Mouse (Mus musculus) stomach, postnatal 0 days (tissue): ENCODE data around the gene Gm45837. TPM values are rescaled to one million over a fixed set of nuclear protein-coding genes. Genes with fewer than 3 reads are reported as not detected.
A peak's percentile ranks its signal among the peaks of the same experiment; 100 is the strongest.

Source experiments
- ATAC-seq: fragments of 200-750 bp; cut with Nextera tagmentation; 2 replicates; pipeline ENCODE4 v1.8.0; 2017; ENCODE audit not compliant: low FRiP score, low TSS enrichment
- DNase-seq: peaks from one replicate; pipeline ENCODE4 v3.0.0-alpha.2; 2016; ENCODE audit warnings: low spot score
- H3K27ac ChIP-seq: fragments of 300-500 bp; sonication (generic); replicated peaks from 2 replicates; pipeline ENCODE4 v1.5.1; 2014; ENCODE audit warnings: mild to moderate bottlenecking, control low read depth
- H3K27me3 ChIP-seq: fragments of 300-500 bp; sonication (generic); 2 replicates; pipeline ENCODE4 v1.6.1; 2014; ENCODE audit warnings: low read length; ENCODE audit not compliant: control insufficient read depth, insufficient read depth
- H3K36me3 ChIP-seq: fragments of 300-500 bp; sonication (generic); 2 replicates; pipeline ENCODE4 v1.6.1; 2014; ENCODE audit warnings: low read length, mixed read lengths; ENCODE audit not compliant: control insufficient read depth, insufficient read depth
- H3K4me1 ChIP-seq: fragments of 300-500 bp; sonication (generic); replicated peaks from 2 replicates; pipeline ENCODE4 v1.6.1; 2014; ENCODE audit warnings: antibody characterized with exemption; ENCODE audit not compliant: control insufficient read depth, insufficient read depth
- H3K4me2 ChIP-seq: fragments of 300-500 bp; sonication (generic); replicated peaks from 2 replicates; pipeline ENCODE4 v1.6.1; 2014; ENCODE audit warnings: low read depth, mild to moderate bottlenecking, control low read depth, moderate library complexity
- H3K4me3 ChIP-seq: fragments of 300-500 bp; sonication (generic); 2 replicates; pipeline ENCODE4 v1.5.1; 2014; ENCODE audit warnings: low read depth, low read length, control low read depth
- H3K9ac ChIP-seq: fragments of 300-500 bp; sonication (generic); 2 replicates; pipeline ENCODE4 v1.6.1; 2014; ENCODE audit warnings: mild to moderate bottlenecking, low read length, control low read depth, mixed read lengths
- H3K9me3 ChIP-seq: fragments of 300-500 bp; sonication (generic); 2 replicates; pipeline ENCODE4 v1.6.1; 2016; ENCODE audit warnings: low read length; ENCODE audit not compliant: control insufficient read depth
- CTCF ChIP-seq: IDR thresholded peaks from 2 replicates; pipeline ENCODE4 v1.5.1; 2016; ENCODE audit warnings: antibody characterized with exemption, low read depth, mild to moderate bottlenecking, moderate library complexity
- EP300 ChIP-seq: optimal IDR thresholded peaks from 2 replicates; pipeline ENCODE3; 2016; ENCODE audit warnings: antibody characterized with exemption
- WGBS: fragments of 180-500 bp; shearing (Covaris S2); extraction: QIAGEN DNeasy Blood & Tissue Kit; methylation state at CpG from one replicate; pipeline ENCODE4 v1.1.7; 2014; 5-methylcytosine and 5-hydroxymethylcytosine counted together
- polyA plus RNA-seq: library from polyadenylated mRNA; unstranded; fragments of >200 nt; fragmentation: Nextera tagmentation; extraction: Ambion mirVana; gene quantifications from 2 replicates; pipeline ENCODE4 v1.2.1, GENCODE M21; 2015

The Gm45837 gene
- polyA plus RNA-seq, 1 experiment from 2014 or later = 0.24 TPM

DNA sequence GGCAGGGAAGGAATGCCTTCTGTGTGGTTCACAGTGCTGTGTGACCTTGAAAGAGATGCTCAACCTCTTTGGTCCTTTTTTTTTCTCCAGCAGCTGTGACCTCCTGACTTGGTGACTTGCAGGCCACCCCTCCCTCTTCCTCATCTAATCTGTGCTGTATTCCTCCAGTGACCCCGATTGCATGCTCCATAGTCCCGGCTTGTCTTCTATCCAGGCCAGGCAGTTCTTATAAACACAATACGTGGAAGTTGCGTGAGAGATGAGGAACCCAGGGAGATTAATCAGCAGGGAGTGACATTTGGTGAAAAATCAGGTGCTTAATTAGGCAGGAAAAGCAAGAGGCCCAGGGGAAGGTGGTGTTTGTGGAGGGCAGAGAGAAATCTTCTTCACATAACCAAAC is 80.3 kb downstream of the Gm45837 start:
- H3K4me3 ChIP-seq = no peak overlapping the region
- H3K9ac ChIP-seq = no peak overlapping the region
- ATAC-seq (no peak), DNase-seq (no peak)
- no peaks in the 10 kb centered on the region for H3K36me3 ChIP-seq
- no peak overlapping the region for H3K4me2 ChIP-seq
- WGBS = 24% methylated on average over 4 of the region's 4 CpGs
- TF ChIP-seq EP300 (no peak), CTCF (no peak)
- H3K4me1 ChIP-seq = no peaks in the 10 kb centered on the region
- H3K27ac ChIP-seq = no peak overlapping the region
- no peaks in the 10 kb centered on the region for H3K27me3 ChIP-seq
- no peaks in the 10 kb centered on the region for H3K9me3 ChIP-seq

DNA sequence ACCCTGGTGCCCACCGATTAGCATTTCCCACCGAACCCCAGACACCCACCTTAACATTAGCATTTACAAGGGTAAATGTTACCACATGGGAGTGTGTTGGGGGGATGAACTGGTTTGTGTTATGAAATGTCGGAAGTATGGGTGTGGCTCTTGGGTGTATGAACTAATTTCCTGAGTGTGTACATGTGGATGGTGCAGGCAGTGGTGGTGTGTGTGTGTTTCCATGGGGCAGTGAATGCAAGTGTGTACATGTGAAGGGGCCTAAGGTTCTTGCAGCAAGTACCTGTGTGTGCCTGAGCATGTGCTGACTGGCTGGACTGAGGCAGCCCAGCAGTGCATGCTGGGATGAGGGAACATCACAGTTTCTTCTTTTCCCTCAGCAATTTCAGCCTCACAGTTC is 87.7 kb downstream of the Gm45837 start:
- WGBS = 77% methylated on average over 3 of the region's 3 CpGs
- H3K27ac ChIP-seq = no peak overlapping the region
- no peak overlapping the region for H3K4me2 ChIP-seq
- no peaks in the 10 kb centered on the region for H3K9me3 ChIP-seq
- no peak for TF ChIP-seq CTCF
- TF ChIP-seq EP300 = no peak
- H3K4me3 ChIP-seq = no peak overlapping the region
- no peaks in the 10 kb centered on the region for H3K4me1 ChIP-seq
- H3K27me3 ChIP-seq = no peaks in the 10 kb centered on the region
- DNase-seq = no peak
- no peaks in the 10 kb centered on the region for H3K36me3 ChIP-seq
- no peak for ATAC-seq
- H3K9ac ChIP-seq = no peak overlapping the region

- Histone ChIP-seq H3K36me3 (no peaks in the 10 kb centered on the region), H3K4me3 (no peak overlapping the region), H3K4me1 (no peaks in the 10 kb centered on the region), H3K4me2 (no peak overlapping the region), H3K9ac (no peak overlapping the region), H3K9me3 (no peaks in the 10 kb centered on the region), H3K27me3 (no peaks in the 10 kb centered on the region), H3K27ac (no peak overlapping the region)
- no peak for TF ChIP-seq EP300
- WGBS = 38% methylated on average over 10 of the region's 10 CpGs
- ATAC-seq (no peak), DNase-seq (no peak)
Measured at GRCm38 (mm10) chr7:101499251-101499650, 88.6 kb downstream of the Gm45837 start.

DNA sequence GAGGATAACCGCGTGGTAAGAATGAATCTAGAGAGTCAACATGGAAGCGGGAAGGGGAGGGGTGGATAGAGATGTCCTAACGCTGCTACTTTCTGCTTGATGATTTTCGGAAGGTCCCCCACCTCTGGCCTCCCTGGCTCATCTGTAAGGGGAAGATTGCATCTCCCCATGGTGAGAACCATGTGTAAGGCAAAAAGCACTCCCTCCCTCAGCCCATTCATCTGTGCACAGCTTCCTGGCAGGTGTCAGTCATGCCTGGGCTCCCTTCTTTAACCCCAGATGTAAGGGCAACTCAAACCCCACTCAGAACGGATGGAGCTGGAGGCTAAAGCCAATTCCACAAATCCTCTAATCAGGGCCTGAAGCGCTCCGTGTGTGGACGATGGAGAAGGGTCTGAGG is 89.0 kb downstream of the Gm45837 start:
- Histone ChIP-seq H3K9ac (no peak overlapping the region), H3K4me2 (no peak overlapping the region), H3K27me3 (no peaks in the 10 kb centered on the region), H3K9me3 (no peaks in the 10 kb centered on the region), H3K36me3 (no peaks in the 10 kb centered on the region), H3K27ac (no peak overlapping the region), H3K4me3 (no peak overlapping the region), H3K4me1 (peaks cover 3% of the 10 kb centered on the region; the same call in 1 of the 2 replicates)
- 66% methylated on average over 9 of the region's 9 CpGs for WGBS
- TF ChIP-seq CTCF = no peak
- TF ChIP-seq EP300 = no peak
- DNase-seq (no peak), ATAC-seq (no peak)

DNA sequence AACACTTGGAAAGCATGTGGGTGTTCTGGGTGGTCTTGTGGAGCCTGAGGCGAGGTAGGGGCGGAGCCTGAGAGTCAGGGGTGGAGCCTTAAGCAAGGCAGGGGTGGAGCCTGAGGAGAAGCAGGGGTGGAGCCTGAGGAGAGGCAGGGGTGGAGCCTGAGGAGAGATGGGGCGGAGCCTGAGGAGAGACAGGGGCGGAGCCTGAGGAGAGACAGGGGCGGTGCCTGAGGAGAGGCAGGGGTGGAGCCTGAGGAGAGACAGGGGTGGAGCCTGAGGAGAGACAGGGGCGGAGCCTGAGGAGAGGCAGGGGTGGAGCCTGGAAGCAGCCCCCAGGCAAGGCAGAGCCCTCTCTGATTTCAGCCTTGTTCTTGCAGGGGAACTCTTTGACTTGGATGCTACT is 90.5 kb downstream of the Gm45837 start:
- no peak overlapping the region for H3K4me3 ChIP-seq
- peak; percentile 17 for DNase-seq
- H3K27me3 ChIP-seq = no peaks in the 10 kb centered on the region
- no peak for ATAC-seq
- H3K36me3 ChIP-seq = no peaks in the 10 kb centered on the region
- H3K9me3 ChIP-seq = no peaks in the 10 kb centered on the region
- no peak overlapping the region for H3K9ac ChIP-seq
- peaks cover 4% of the 10 kb centered on the region; the same call in 1 of the 2 replicates for H3K4me1 ChIP-seq
- TF ChIP-seq CTCF = no peak
- TF ChIP-seq EP300 = no peak
- H3K27ac ChIP-seq = no peak overlapping the region
- no peak overlapping the region for H3K4me2 ChIP-seq
- 77% methylated on average over 5 of the region's 6 CpGs for WGBS

GRCm38 (mm10) chr7:101501675-101502074 is 91.0 kb downstream of the Gm45837 start:
- no peak overlapping the region for H3K9ac ChIP-seq
- no peak overlapping the region for H3K4me3 ChIP-seq
- WGBS = 59% methylated on average over 6 of the region's 6 CpGs
- no peak for DNase-seq
- peaks cover 4% of the 10 kb centered on the region; the same call in 1 of the 2 replicates for H3K4me1 ChIP-seq
- no peak for ATAC-seq
- TF ChIP-seq CTCF (peak; percentile 59), EP300 (no peak)
- no peaks in the 10 kb centered on the region for H3K27me3 ChIP-seq
- no peak overlapping the region for H3K4me2 ChIP-seq
- H3K9me3 ChIP-seq = no peaks in the 10 kb centered on the region
- no peak overlapping the region for H3K27ac ChIP-seq
- H3K36me3 ChIP-seq = no peaks in the 10 kb centered on the region
